Mouse (Mus musculus): ENCODE measurements around the gene Dhrs7b. TPM values are rescaled to one million over a fixed set of nuclear protein-coding genes. Genes with fewer than 3 reads are reported as not detected.

Dhrs7b gene
- total and polyA plus RNA-seq, 2 experiments from 2014 or later = 29.1 to 30.9 TPM

DNA sequence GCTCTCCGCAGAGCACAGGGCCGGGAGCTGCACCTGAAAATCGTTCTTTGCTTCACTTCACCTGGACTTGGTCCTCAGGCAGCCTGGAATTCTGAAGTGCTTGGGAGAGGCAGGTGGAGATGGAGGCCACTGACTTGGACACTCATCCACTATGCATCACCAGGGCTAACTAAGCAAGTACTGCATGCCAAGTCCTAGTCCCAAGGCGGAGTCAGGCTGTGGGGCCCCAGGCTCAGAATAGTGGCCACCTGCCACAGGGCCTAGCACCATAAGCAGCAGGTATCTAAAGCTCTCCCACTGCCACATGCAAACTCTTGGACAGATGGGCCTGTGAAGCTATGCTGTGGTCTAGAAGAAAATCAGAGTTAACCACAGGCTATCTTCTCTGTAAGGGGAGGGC, 76.0 kb downstream of the Dhrs7b start:
- DNase-seq = no peak
- H3K9me3 ChIP-seq (ENCODE audit: low read length) = no peaks in the 10 kb centered on the region
- H3K36me3 ChIP-seq (ENCODE audit: insufficient read depth) = peaks cover 33% of the 10 kb centered on the region
- H3K27me3 ChIP-seq (ENCODE audit: insufficient read depth, low read length) = no peaks in the 10 kb centered on the region
- no peak for TF ChIP-seq CTCF (IDR thresholded peaks at IDR 0.05; ENCODE audit: low read depth)
- H3K27ac ChIP-seq (ENCODE audit: low read depth, low read length) = no peak overlapping the region
- H3K4me2 ChIP-seq (ENCODE audit: low read depth) = no peak overlapping the region
- H3K4me3 ChIP-seq (ENCODE audit: low read depth, low read length) = no peak overlapping the region
- 89% methylated on average over 4 of the region's 4 CpGs for WGBS
- ATAC-seq = no peak
- H3K4me1 ChIP-seq (ENCODE audit: insufficient read depth) = no peaks in the 10 kb centered on the region
- H3K9ac ChIP-seq = no peak overlapping the region

DNA sequence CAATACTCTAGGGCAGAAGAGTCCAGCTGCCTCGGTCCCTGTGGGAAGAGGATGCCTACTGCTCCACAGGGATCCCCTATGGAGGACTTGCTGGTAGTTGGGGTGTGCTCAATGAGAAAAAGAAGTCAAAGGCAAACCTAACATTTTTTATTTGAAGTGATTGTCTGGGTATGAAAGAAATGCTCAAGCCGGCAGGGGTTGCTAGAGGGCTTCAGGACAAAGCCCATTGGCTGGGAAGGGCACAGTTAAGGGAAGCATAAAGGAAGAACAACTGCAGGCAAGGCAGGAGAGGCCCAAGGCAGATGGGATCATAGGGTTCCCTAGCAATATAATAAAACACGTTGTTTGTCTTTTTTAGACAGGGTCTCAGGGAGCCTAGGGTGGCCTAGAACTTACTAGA, 77.6 kb downstream of the Dhrs7b start:
- WGBS = 58% methylated on average over 3 of the region's 3 CpGs
- DNase-seq (no peak), ATAC-seq (no peak)
- Histone ChIP-seq H3K4me2 (ENCODE audit: low read depth) (no peak overlapping the region), H3K4me3 (ENCODE audit: low read depth, low read length) (no peak overlapping the region), H3K9me3 (ENCODE audit: low read length) (no peaks in the 10 kb centered on the region), H3K36me3 (ENCODE audit: insufficient read depth) (peaks cover 33% of the 10 kb centered on the region), H3K9ac (no peak overlapping the region), H3K4me1 (ENCODE audit: insufficient read depth) (peaks cover 12% of the 10 kb centered on the region), H3K27me3 (ENCODE audit: insufficient read depth, low read length) (no peaks in the 10 kb centered on the region), H3K27ac (ENCODE audit: low read depth, low read length) (no peak overlapping the region)
- no peak for TF ChIP-seq CTCF (IDR thresholded peaks at IDR 0.05; ENCODE audit: low read depth)

DNA sequence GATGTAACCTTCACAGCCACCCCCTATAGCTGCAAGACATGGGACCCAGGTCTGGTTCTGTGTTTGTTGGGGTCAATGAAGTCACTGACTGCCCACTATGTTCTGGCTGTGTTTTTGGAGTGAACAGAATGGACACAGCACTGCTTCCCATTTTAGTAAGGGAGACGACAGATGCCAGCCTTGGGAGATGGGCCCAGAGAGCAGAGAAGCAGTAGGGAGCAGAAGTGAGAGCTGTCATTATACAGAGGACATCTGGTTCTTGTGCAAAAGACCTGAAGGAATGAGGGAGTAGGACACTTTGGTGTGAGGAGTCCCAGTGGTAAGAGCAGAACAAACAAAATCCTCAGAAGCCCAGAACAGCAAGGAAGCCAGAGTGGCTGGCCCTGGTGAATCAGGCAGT, 79.2 kb downstream of the Dhrs7b start:
- no peak for TF ChIP-seq CTCF (IDR thresholded peaks at IDR 0.05; ENCODE audit: low read depth)
- H3K4me1 ChIP-seq (ENCODE audit: insufficient read depth) = peaks cover 12% of the 10 kb centered on the region
- ATAC-seq = no peak
- H3K27ac ChIP-seq (ENCODE audit: low read depth, low read length) = no peak overlapping the region
- no peaks in the 10 kb centered on the region for H3K27me3 ChIP-seq (ENCODE audit: insufficient read depth, low read length)
- no peak overlapping the region for H3K4me2 ChIP-seq (ENCODE audit: low read depth)
- H3K4me3 ChIP-seq (ENCODE audit: low read depth, low read length) = no peak overlapping the region
- DNase-seq = no peak
- H3K9me3 ChIP-seq (ENCODE audit: low read length) = no peaks in the 10 kb centered on the region
- 71% methylated on average over 1 of the region's 1 CpGs for WGBS
- no peak overlapping the region for H3K9ac ChIP-seq
- H3K36me3 ChIP-seq (ENCODE audit: insufficient read depth) = peaks cover 22% of the 10 kb centered on the region

Other genes with a start within 250 kb of the Dhrs7b start
- 27.8 and 32.2 TPM in 2 replicates for gene Llgl1, start 130.9 kb upstream of the Dhrs7b start, total RNA-seq (2014; rRNA removed)
- gene Llgl1, start 130.9 kb upstream of the Dhrs7b start, polyA plus RNA-seq (2015; fragmentation: Nextera tagmentation; extraction: Ambion mirVana) = 25.3 and 30.1 TPM in 2 replicates
- gene Flii, start 103.4 kb upstream of the Dhrs7b start, total RNA-seq (2014; rRNA removed) = 80.7 and 104 TPM in 2 replicates
- gene Flii, start 103.4 kb upstream of the Dhrs7b start, polyA plus RNA-seq (2015; fragmentation: Nextera tagmentation; extraction: Ambion mirVana) = 31.7 and 37.4 TPM in 2 replicates
- gene Mief2, start 102.2 kb upstream of the Dhrs7b start, total RNA-seq (2014; rRNA removed) = 35.7 and 40.4 TPM in 2 replicates
- 25.4 and 26.5 TPM in 2 replicates for gene Mief2, start 102.2 kb upstream of the Dhrs7b start, polyA plus RNA-seq (2015; fragmentation: Nextera tagmentation; extraction: Ambion mirVana)
- gene Top3a, start 53.3 kb upstream of the Dhrs7b start, total RNA-seq (2014; rRNA removed) = 9.2 and 11.5 TPM in 2 replicates
- gene Top3a, start 53.3 kb upstream of the Dhrs7b start, polyA plus RNA-seq (2015; fragmentation: Nextera tagmentation; extraction: Ambion mirVana) = 2.8 and 3.9 TPM in 2 replicates
- gene Smcr8, start 53.1 kb upstream of the Dhrs7b start, total RNA-seq (2014; rRNA removed) = 11.4 and 15.4 TPM in 2 replicates
- gene Smcr8, start 53.1 kb upstream of the Dhrs7b start, polyA plus RNA-seq (2015; fragmentation: Nextera tagmentation; extraction: Ambion mirVana) = 2.6 and 3.2 TPM in 2 replicates
- 6.0 and 6.4 TPM in 2 replicates for gene Shmt1, start 18.9 kb upstream of the Dhrs7b start, total RNA-seq (2014; rRNA removed)
- 7.5 and 7.7 TPM in 2 replicates for gene Shmt1, start 18.9 kb upstream of the Dhrs7b start, polyA plus RNA-seq (2015; fragmentation: Nextera tagmentation; extraction: Ambion mirVana)
- gene Tmem11, start 48.6 kb downstream of the Dhrs7b start, total RNA-seq (2014; rRNA removed) = 45.1 and 48.7 TPM in 2 replicates
- gene Tmem11, start 48.6 kb downstream of the Dhrs7b start, polyA plus RNA-seq (2015; fragmentation: Nextera tagmentation; extraction: Ambion mirVana) = 57.2 and 58.5 TPM in 2 replicates
- 19.2 and 29.7 TPM in 2 replicates for gene Natd1, start 84.1 kb downstream of the Dhrs7b start, total RNA-seq (2014; rRNA removed)
- 17.2 and 18.1 TPM in 2 replicates for gene Natd1, start 84.1 kb downstream of the Dhrs7b start, polyA plus RNA-seq (2015; fragmentation: Nextera tagmentation; extraction: Ambion mirVana)
- 10.6 and 14.8 TPM in 2 replicates for gene Map2k3, start 101.4 kb downstream of the Dhrs7b start, total RNA-seq (2014; rRNA removed)
- gene Map2k3, start 101.4 kb downstream of the Dhrs7b start, polyA plus RNA-seq (2015; fragmentation: Nextera tagmentation; extraction: Ambion mirVana) = 17.6 and 20.5 TPM in 2 replicates
- gene Kcnj12, start 191.9 kb downstream of the Dhrs7b start, total RNA-seq (2014; rRNA removed) = 7.3 and 8.8 TPM in 2 replicates
- 1.7 and 3.1 TPM in 2 replicates for gene Kcnj12, start 191.9 kb downstream of the Dhrs7b start, polyA plus RNA-seq (2015; fragmentation: Nextera tagmentation; extraction: Ambion mirVana)

Data from forebrain, postnatal 0 days (tissue).